Mouse (Mus musculus) left cerebral cortex, adult 18-20 months (tissue): ENCODE data around the gene Gfod2. TPM values are rescaled to one million over a fixed set of nuclear protein-coding genes. Genes with fewer than 3 reads are reported as not detected.
A peak's percentile ranks its signal among the peaks of the same experiment; 100 is the strongest.

ENCODE experiments used
- DNase-seq, 2 experiments: peaks; one replicate each; pipeline ENCODE4 v3.0.0; 2021 to 2022; ENCODE audit warnings: low spot score in 2 of 2, mixed read lengths in 1 of 2
- total RNA-seq, 2 experiments: library from RNA; stranded (reverse); gene quantifications; 2 replicates each; pipeline ENCODE4 v1.2.3; 2021

Gene Gfod2
- total RNA-seq, 2 experiments from 2014 or later: 23.4 to 23.5 TPM

DNA sequence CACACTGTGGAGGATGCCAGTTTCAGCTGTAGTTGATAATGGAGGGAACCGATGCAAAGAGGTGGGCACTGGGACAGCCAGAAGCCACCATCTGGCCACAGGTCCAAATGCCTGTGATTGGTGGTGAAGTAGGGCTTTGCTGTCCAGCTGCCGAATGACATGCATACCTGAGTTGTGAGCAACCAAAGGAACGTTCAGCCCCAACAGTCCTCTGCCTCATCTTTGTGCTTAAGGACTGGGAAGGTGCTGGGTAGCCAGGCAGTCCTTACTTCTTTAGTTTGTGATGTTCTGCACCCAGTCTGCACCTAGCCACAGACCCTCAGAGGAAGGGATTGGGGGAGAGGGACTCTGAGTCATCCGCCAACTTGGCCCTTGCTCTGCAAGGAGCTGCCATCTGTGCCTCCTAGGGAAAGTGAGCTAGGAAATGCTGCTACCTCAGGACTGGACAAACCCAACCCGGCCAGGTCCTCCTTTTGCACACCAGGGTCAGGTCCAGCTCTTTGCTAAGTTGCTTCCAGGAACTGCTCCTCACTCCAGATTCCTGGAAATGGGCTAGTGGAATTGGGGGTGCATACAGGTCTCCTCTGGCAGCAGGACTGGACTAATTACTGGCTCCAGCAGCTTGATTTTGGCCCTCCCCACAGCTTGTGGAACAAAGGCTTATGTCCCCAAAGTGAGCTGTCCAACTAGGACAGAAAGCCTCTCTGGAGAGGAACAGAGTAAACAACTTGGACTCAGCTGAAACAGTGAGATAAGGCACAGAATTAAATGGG lies 10.2 kb upstream of the Gfod2 start:
- no peak for DNase-seq

DNA sequence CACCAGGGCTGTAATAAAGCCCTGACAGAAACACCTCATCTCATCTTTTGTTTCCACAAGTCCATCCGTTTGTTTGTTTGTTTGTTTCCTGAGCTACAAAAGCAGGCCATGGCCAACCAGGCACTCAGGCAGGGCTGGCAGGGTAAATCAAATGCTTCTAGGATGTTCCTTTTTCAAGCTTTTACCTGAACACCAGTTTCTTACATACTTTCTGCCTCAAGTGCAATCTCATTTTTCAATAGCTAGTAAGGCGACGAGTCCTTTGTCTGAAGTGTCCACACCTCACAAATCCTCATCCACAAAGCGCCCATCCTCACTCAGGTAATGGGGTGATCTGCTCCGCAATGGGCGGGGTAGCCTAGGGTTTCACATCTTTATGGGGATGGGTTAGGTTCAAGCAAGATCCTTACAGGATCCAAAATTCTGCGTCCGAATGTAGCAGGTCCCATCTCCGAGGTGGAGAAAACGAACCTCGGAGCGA lies 628 bp downstream of the Gfod2 start:
- DNase-seq: no peak

DNA sequence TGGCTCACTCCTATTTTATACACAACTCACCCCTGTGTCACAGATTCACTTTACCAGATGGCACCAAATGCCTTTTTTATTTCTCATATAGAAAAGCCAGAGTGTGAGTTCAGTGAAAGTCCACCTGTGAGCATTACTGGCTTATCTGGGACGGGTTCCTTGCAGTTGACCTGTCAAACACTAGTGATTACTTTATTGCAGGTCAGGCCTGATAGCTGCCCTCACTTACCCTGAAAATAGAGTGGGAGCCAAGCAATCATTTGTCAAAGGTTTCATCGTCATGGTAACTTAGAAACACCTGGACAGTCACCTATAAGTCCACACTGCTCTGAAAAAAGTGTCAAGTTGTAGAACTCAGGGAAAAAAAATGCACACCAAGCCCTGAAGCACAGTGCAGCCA lies 3.8 kb downstream of the Gfod2 start:
- DNase-seq: no peak

DNA sequence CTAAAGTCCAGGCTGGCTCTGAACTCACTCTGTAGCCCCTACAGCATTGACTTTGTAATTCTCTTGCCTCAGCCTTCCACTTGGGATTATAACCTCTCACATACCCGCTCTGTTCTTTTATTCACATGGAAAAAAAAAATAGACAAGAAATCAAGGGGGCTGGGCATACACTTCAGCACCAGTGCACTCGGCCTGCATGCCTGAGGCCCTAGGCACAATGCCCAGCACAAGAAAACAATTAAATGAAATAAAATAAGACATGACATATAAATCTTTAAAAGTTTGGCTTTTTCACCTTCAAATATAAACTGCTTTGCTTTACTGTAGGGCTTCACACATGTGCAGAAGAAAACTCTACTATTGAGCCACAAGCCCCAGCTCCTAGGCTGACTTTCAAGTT lies 4.5 kb downstream of the Gfod2 start:
- no peak for DNase-seq

DNA sequence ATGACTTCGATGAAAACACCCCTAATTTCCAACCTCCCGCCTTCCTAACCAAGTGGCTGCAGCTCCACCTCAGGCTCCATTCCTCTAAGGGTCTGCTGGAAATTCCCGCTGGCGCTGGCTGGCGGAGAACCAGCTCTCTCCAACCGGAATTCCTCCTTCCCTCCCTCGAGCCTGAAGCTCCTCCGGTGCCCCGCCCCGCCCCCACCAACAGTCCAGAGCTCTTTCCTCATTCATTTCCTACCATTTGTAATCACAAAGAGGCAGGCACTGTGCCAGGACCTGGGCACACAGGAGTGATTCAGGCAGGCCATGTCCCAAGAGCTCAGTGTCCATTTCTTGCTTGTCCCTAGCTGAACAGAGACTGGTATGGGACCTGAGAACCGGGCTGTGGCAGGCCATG lies 7.9 kb downstream of the Gfod2 start:
- peak; percentile 18 for DNase-seq

DNA sequence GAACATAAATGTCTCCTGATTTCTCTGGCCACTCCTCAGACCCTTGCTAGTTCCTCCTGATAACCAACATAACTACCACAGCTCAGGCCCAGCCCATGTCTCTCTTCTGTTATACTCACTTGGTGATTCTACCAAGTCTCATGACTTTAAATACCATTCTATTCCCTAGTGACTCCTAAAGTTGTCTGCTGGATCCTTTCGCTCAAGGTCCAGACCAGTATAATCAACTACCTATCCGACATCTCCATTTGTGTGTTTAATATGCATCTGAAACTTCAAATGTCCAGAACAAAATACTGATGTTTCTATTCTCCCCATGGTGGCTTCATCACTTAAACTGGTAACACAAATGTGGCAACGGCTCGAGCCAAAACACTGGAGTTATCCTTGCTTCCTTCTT lies 15.2 kb downstream of the Gfod2 start:
- no peak for DNase-seq

DNA sequence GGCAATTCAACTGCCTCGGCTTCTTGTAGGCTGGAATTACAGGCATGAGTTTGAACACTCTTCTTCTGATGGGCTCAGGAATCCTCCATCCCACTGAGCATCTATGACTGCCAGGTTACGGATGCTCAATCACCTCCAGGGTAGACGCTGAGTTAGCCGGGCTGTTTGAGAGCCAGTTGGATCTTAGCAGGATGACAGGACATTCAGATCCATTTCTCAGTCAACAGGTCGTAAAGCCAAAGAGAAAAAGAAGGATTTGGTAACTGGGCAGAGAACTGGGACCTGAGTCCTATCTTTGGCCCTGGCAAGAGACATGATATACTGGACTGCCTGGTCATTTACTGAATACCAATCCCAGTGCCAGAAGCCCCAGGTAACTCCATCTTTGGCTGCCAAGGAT lies 19.2 kb downstream of the Gfod2 start:
- DNase-seq: no peak

DNA sequence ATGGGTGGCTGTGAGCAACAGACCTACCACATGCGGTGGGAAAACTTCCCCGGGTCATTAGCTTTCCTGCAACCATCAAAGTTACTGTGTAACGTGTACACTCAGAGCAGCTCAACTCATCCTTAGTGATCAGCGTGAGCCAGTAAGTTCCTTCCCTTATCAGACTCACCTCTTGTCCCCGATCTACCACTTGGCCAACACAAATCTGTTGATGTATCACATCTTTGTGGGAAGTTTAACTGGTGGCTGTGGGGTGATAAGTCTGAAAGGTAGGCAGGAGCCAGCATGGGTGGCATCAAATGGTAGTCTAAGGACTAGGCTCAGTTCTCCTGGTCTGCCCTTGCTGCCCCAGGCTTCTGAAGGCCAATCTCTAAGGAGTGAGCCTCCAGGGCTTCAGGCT lies 26.3 kb downstream of the Gfod2 start:
- no peak for DNase-seq

DNA sequence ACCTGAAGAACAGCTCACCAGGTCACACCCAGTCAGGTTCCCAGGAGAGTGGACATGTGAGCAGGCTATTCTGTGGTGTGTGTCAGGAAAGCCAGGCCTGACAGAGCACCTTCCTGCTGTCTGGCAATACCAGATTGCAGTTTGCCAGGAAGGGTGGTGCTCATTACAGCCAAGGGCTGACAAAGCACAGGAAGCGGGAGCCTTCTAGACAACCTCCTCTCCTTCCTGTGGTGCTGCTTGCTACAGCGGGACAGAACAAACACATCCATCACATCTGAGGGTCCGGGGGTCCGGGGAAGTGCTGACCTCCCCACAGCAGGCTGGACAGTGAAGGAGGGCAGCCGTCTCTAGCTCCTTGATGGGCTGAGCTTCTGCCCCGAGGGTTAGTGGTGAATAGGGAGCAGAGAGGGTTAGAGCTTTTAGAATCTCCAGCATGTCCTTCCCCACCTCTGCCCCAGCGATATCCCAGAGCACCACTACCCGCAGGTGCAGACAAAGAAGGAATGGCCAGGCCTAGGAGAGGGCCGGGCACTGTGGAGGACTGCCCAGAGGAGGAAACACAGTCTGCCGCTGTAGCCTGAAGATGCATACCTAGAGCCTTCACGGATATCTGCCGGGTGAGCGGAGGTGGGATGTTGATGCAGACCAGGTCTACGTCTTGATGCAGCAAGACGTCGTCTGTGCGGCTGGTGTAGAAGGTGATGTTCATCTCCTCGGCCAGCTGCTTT lies 30.9 kb downstream of the Gfod2 start:
- DNase-seq: no peak

DNA sequence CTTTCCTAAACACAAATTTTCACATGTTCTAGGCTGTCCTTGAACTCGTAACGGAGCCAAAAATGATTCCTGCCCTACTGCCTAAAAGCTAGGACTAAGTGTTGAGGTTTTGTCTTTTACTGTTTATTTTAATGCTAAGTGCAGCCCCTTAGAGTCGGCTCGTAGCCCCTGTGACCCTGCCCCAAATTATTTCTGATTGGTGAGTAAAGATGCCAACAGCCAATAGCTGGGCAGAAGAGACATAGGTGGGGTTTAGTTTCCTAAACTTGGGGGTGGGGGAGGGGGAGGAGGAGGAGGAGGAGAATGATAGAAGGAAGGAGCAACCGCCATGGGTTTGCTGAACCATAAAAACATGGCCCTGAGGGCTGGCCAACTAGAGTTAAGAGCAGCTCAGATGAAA lies 32.7 kb downstream of the Gfod2 start:
- no peak for DNase-seq

DNA sequence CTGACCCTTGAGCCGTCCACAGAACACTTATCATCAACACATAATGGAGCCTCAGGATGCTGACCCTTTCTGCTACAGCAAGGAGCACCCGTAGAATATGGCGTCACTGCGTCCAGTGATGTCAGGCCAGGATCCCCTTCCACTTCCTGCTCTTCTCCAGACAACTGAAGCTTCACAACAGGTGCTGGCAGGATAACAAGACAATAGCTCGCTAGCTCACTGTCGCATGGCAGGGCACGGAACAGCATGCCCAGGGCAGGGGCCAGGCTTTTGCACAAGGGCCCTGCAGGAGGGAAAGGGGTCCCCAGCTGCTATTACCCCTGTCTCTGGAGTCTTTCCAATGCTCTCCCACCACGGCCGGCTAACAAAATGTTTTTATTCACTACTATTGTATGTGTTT lies 35.6 kb downstream of the Gfod2 start:
- no peak for DNase-seq

DNA sequence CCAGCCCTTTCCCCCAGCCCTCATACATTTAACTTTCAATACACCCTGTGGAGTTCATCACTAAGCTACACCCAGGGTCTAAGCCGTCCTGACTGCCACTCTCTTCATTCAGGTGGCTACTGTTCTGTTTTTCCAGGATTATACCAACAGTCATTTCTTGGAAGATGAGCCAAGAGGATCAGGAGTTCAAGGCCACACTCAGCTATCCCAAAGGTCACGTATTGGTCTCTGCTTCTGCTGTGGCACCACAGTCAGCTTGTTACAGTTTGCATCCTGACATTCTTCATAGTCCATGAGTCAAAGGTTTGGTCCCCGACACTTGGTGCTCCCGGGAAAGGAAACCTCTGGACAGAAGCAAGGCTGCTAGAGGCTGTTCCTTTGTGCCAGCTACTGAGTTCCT lies 38.8 kb downstream of the Gfod2 start:
- no peak for DNase-seq

DNA sequence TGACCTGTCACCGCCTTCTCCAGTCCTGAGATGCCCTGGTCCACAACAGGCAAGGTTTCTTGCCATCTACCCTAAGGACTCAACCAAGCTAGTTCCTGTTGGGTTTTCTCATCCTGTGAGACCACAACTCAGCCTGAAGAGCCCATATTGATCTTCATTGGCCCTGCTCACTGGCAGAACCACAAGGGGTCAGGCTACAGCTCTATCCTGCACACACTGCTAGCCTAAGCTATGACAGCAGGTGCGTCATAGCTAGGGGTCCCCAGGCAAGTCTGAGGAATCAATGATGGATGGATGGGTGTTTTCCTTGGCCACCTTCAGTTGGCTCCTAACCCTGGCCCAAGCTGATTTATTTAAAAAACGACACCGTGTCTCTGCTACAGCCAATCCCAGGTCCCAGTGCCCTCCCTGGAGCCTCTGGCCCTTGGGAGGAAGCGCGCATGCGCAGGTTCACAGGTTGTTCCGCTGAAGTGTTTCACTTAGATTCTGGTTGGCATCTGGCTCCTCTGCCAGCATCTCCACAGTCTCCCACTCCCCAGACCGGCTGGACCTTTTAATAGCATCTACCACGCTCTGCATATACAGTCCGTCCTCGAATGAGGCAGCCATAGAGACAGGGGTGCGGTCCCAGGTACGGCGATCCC lies 42.0 kb downstream of the Gfod2 start:
- no peak for DNase-seq

DNA sequence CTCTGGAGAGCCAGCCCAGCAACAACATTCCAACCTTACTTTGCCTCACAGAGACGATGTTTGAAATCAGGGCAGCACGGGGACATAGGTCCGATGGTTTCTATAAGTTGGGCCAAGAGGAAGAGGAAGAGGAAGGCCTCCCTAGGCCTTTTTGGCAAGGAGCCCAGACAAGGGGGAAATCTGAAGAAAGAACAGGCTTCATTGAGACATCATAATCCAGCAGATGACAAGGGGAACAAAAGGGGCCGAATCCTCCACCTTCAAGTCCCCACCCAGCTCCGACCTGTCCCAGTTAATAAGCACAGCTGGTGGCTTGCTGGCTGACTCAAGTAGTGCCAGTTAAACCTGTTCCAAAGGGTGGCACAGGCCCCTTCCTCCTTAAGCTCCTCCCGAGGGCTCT lies 43.4 kb downstream of the Gfod2 start:
- no peak for DNase-seq

DNA sequence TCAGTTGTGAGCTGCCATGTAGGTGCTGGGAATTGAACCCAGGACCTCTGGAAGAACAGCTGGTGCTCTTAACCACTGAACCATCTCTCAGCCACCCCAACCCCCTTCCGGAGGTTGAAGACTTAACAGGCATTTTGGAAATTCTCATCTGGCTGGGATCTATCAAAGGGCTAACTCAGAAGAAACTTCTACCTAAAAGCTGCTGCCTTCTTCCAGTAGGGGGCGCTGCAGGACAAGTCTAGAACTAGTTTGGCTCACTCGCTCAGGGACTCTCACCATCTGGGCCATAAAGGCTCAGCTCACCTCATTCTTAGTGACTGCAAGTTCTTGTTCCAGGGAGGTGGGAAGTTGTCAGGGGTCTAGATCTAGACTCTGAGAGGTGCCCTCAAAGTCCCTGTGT lies 44.3 kb downstream of the Gfod2 start:
- DNase-seq: peak; percentile 78 to 88

DNA sequence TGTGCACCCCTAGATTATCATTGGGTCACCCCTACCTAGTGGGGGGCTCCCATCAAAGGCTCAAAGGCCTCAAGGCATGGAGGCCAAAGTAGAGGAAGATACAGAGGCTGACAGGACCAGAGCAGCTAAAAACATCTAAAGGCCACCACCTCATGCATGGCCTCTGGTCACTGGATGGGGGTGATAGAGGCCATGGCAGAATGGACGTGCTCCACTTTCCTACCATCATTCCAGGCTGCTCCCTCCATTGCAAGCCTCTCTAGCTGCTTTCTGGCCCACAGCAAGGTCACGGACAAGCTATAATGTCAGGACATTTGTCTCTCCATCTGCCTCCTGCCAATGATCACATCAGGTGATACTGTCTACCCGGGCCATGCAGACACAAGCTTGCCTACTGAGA lies 46.2 kb downstream of the Gfod2 start:
- no peak for DNase-seq

DNA sequence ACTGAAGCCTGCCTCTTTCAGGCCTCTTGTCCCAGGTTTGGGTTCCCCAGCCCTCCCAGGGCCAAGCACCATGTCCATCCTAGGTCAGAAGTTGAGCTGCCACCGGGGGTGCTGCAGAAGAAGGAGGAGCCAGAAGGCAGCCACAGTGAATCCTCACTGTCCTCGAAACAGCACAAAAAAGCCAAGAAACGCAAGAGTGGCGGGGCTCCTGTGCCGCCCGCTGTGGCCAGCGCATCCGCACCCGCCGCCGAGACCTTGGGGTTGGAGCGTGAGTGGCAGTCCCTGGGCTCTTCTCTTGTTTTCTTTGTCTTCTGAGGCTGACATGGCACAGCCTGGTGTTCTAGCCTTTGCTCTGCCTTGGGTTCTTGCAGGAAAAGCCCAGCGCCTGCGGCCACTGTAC lies 49.1 kb downstream of the Gfod2 start:
- no peak for DNase-seq

DNA sequence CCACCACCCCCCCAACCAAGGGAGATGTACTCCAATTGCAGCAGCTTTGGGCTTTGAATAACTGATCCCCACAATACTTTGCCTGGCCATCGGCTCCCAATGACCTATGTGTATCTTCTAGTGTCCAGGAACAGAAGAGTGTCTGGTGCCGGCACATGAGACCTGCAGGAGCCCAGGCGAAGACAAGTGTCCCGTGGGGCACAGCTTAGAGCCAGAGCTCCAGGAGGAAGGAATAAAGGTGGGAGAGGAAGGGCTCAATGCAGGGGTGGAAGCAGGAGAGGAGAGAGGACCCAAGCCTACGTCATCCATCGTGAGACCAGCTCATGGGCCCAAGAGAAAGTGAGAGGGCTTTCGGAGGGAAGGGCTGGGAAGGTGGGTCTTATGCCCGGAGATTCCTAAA lies 49.8 kb downstream of the Gfod2 start:
- no peak for DNase-seq

DNA sequence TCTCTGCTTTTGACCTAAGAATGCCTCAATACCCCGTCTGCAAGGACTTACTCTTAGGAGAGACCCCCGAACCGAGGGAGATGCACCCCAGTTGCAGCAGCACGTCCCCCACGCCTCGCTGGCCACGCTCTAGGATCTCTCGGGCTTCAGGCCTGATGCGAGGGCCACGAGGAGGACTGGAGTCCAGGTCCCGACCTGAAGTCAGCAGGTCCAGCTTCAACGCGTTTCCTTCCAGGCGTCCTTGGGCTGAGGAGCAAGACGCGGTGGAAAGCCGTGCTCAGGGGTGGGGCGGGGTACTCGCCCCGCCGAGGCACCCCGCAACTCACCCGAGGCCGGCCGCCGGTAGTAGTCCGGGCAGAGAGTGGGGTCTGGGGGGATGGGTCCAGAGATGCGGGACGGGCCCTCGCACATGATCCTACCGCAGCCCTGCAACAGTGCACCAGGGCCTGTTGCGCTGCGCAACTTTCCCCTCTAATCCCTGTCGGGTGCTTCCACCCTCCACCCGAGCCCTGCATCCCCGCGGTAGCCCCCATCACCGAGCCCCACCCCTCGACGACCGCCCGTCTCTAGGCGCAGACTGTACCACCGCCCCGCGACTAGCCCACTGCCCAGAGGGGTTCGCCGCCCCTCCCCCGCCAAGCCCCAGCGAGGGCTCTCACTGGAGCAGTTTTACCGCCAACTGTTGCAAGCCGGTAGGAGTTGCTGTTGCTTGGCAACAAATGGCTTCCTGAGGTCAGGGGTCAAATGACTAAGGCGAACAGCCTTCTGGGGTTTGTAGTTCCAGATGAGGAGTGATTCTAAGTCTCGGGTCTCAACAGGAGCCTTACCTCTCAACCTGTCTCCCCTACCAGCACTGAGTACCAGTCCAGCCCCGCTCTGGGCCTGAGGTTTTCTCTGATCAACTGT lies 50.7 kb downstream of the Gfod2 start, which contains the start of the genes 4933405L10Rik and Enkd1:
TSS of gene 4933405L10Rik (plus strand) at position 158 of the 906 bp plus-strand sequence.
TSS of gene Enkd1 (minus strand) at position 713 of the 906 bp plus-strand sequence.
- peak; percentile 84 to 86 for DNase-seq

DNA sequence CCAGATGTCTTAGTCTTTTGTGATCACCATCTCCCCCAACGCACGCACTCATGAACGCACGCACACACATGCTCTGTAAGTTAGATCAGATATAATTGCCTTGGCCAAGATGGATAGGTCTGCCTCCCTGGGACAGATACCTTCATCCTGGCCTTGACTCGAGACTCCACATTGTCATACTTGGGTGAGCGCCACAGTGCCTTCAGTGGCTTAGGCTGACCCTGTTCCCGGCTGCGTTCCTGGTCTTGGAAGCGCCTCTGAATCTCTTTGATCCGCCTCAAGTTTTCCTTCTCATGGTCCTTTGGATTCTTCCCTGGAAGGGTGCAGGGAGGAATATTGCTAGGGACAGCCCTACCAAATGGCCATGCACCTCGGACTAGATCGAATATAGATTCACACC lies 52.0 kb downstream of the Gfod2 start:
- no peak for DNase-seq

DNA sequence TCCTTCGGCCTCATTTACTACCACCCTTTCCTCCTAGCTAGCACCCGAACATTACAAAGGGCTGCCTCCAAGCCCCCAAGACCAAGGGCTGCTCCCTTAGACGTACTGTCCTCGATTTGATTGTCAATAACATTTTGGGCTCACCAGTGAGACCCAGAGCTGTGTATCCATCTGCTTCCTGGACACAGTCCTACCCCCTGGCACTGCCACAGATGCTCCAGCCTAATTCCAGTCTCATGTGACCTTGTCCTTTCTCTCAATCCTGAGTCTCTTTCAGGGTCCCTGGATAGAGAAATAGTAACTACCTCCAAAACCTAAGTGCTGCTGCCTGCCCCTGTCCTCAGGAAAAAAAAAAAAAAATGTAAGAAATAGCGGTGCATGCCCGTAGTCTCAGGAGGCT lies 53.5 kb downstream of the Gfod2 start:
- DNase-seq: no peak
